Mouse (Mus musculus) lung, postnatal 0 days (tissue): ENCODE data around the gene Mbtps1.

Experiments used
- CTCF ChIP-seq: IDR thresholded peaks from 2 replicates; pipeline ENCODE4 v1.5.1; 2016; ENCODE audit warnings: antibody characterized with exemption, mild to moderate bottlenecking
- EP300 ChIP-seq: IDR thresholded peaks from 2 replicates; pipeline ENCODE4 v1.6.1; 2016; ENCODE audit warnings: antibody characterized with exemption, mild to moderate bottlenecking, control low read depth

DNA sequence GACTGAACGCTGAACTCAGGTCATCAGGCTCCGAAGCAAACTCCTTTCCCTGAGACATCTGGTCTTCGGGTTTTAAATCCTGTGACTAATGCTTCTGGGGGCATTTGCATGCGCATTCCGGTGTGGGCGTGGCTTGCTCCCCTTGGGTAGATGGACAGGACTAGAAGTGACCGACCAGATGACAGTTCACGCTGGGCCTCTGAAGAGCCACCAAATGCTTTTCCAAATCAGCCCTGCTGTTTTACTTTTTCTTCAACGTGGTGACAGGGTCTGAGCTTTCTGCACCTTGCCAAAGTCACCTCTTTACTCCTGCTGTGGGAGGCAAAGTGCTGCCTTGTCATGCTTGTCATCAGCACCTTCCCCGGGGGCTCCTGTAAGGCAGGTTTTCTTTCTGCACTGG is 30.3 kb upstream of the Mbtps1 start:
- no peak for TF ChIP-seq CTCF
- TF ChIP-seq EP300 = no peak
